Mouse (Mus musculus) spleen, adult 2 months (tissue): ENCODE data around the gene Rtp4. TPM values are rescaled to one million over a fixed set of nuclear protein-coding genes. Genes with fewer than 3 reads are reported as not detected.

Experiments used
- DNase-seq, 2 experiments: peaks; one replicate each; pipeline versions ENCODE4 v3.0.0 to v3.0.0-alpha.2; 2012 to 2021; ENCODE audit warnings: low spot score in 2 of 2, low read depth in 1 of 2
- H3K27ac ChIP-seq: fragments of 200-500 bp; 2 replicates; pipeline ENCODE4 v1.5.1; 2012; ENCODE audit warnings: low read length, inconsistent platforms; ENCODE audit not compliant: insufficient read depth
- H3K27me3 ChIP-seq: fragments of 200-500 bp; 2 replicates; pipeline ENCODE4 v1.6.1; 2012; ENCODE audit warnings: mild to moderate bottlenecking, moderate library complexity, low read length, inconsistent platforms; ENCODE audit not compliant: control insufficient read depth, insufficient read depth
- H3K36me3 ChIP-seq: fragments of 200-500 bp; 2 replicates; pipeline ENCODE4 v1.6.1; 2012; ENCODE audit warnings: mild to moderate bottlenecking, low read length, inconsistent platforms; ENCODE audit not compliant: control insufficient read depth, insufficient read depth
- H3K4me1 ChIP-seq: fragments of 200-500 bp; 2 replicates; pipeline ENCODE4 v1.6.1; 2011; ENCODE audit warnings: inconsistent platforms; ENCODE audit not compliant: control insufficient read depth, insufficient read depth, insufficient read length
- H3K4me3 ChIP-seq: fragments of 200-500 bp; 2 replicates; pipeline ENCODE4 v1.5.1; 2011; ENCODE audit warnings: mild to moderate bottlenecking, inconsistent platforms; ENCODE audit not compliant: insufficient read depth, insufficient read length; ENCODE audit errors: extremely low read depth
- CTCF ChIP-seq: fragments of 200-500 bp; IDR thresholded peaks from 2 replicates; pipeline ENCODE4 v1.5.1; 2011; ENCODE audit warnings: mild to moderate bottlenecking, inconsistent platforms; ENCODE audit not compliant: insufficient read depth, insufficient read length, insufficient replicate concordance; ENCODE audit errors: extremely low read depth
- POLR2A ChIP-seq: fragments of 200-500 bp; IDR thresholded peaks from 2 replicates; pipeline ENCODE4 v1.6.1; 2011; ENCODE audit warnings: low read depth, low read length, inconsistent platforms
- WGBS: fragments of 180-500 bp; shearing (Covaris S2); methylation state at CpG from one replicate; pipeline ENCODE4 v1.1.7; 2018; 5-methylcytosine and 5-hydroxymethylcytosine counted together
- polyA plus RNA-seq: library from polyadenylated mRNA; depleted of rRNA; stranded (reverse); fragments of >200 nt; gene quantifications from 2 replicates; pipeline ENCODE4 v1.2.3, GENCODE M21; 2012

Gene Rtp4
- polyA plus RNA-seq, 1 experiment = 16.7 TPM

DNA sequence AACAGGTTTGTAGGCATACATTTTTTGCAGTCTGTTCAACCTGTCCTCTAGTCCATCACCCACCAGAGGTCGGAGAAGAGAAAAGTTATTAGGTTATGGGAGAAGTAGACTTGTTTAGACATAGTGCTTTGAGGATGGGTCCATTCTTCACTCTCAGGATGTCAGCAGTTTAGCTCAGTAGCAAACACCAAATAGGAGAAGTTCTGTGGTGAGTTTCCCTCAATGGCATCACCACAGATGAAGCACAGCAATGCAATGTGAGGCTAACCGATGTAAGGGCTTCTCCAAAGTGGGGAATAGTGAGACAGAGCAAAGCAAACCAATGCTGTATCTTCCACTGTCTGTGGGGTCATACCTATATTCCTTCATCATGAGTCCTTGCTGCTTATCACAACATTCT is 37.6 kb downstream of the Rtp4 start:
- no peaks in the 10 kb centered on the region for H3K4me1 ChIP-seq
- TF ChIP-seq POLR2A = no peak
- no peak for TF ChIP-seq CTCF
- 60% methylated on average over 2 of the region's 2 CpGs for WGBS
- no peaks in the 10 kb centered on the region for H3K36me3 ChIP-seq
- H3K27ac ChIP-seq = no peak overlapping the region
- no peaks in the 10 kb centered on the region for H3K27me3 ChIP-seq
- DNase-seq = no peak
- no peak overlapping the region for H3K4me3 ChIP-seq

- WGBS = 85% methylated on average over 4 of the region's 4 CpGs
- TF ChIP-seq CTCF (no peak), POLR2A (no peak)
- Histone ChIP-seq H3K4me1 (no peaks in the 10 kb centered on the region), H3K27me3 (no peaks in the 10 kb centered on the region), H3K4me3 (no peak overlapping the region), H3K27ac (no peak overlapping the region), H3K36me3 (no peaks in the 10 kb centered on the region)
- DNase-seq = no peak
Measured at GRCm38 (mm10) chr16:23568369-23568958, 48.4 kb downstream of the Rtp4 start.

DNA sequence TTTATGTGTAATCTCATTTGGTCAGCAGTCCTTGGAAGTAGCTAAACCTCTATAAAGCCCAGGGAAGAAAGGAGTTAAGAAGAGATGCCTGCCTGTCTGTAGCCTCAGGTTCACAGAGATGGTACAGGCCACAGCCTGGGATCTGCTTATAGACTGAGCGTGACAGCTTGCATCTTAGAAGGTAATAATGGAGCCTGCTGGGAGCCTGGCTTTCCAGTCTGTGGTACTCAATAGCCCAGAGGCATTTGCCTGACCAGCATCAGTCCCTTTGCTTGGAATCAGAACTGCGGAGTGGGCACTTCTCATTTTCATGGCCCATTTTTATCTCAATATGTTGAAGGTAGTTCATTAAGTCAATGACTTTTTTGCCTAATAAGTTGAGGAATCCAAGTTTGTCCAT is 54.5 kb downstream of the Rtp4 start:
- Histone ChIP-seq H3K4me3 (no peak overlapping the region), H3K4me1 (no peaks in the 10 kb centered on the region), H3K27me3 (no peaks in the 10 kb centered on the region), H3K36me3 (no peaks in the 10 kb centered on the region), H3K27ac (no peak overlapping the region)
- TF ChIP-seq POLR2A = no peak
- no peak for TF ChIP-seq CTCF
- 96% methylated on average over 2 of the region's 2 CpGs for WGBS
- no peak for DNase-seq

GRCm38 (mm10) chr16:23591119-23592105 is 71.3 kb downstream of the Rtp4 start:
- no peak overlapping the region for H3K27ac ChIP-seq
- no peak overlapping the region for H3K4me3 ChIP-seq
- DNase-seq = no peak
- no peaks in the 10 kb centered on the region for H3K36me3 ChIP-seq
- no peaks in the 10 kb centered on the region for H3K27me3 ChIP-seq
- TF ChIP-seq POLR2A (no peak), CTCF (no peak)
- no peaks in the 10 kb centered on the region for H3K4me1 ChIP-seq
- 65% methylated on average over 5 of the region's 5 CpGs for WGBS

DNA sequence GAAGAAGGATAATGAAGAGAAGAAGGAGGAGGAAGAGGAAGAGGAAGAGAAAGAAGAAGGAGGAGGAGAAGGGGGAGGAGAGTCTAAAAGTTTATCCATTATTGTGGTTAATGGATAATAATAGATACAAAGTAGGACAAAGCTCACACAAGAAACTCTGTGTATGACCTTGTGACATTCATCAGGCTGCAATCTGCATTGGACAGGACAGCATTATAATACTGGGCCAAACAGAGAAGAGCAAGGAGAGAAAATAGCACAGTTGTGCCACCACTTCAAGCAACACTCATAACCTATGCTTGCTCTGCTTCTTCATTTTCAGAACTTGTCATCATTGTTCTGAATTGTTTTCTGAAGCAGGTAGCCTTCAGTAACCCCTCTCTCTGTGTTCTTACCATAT is 72.4 kb downstream of the Rtp4 start:
- H3K36me3 ChIP-seq = no peaks in the 10 kb centered on the region
- H3K4me3 ChIP-seq = no peak overlapping the region
- DNase-seq = no peak
- H3K27ac ChIP-seq = no peak overlapping the region
- no peaks in the 10 kb centered on the region for H3K27me3 ChIP-seq
- TF ChIP-seq CTCF (no peak), POLR2A (no peak)
- no peaks in the 10 kb centered on the region for H3K4me1 ChIP-seq

- Histone ChIP-seq H3K4me1 (no peaks in the 10 kb centered on the region), H3K27ac (no peak overlapping the region), H3K4me3 (no peak overlapping the region), H3K36me3 (no peaks in the 10 kb centered on the region), H3K27me3 (no peaks in the 10 kb centered on the region)
- WGBS = 97% methylated on average over 3 of the region's 3 CpGs
- no peak for TF ChIP-seq POLR2A
- TF ChIP-seq CTCF = no peak
- DNase-seq = no peak
Measured at GRCm38 (mm10) chr16:23596696-23597095, 76.6 kb downstream of the Rtp4 start.

GRCm38 (mm10) chr16:23597968-23598367 is 77.9 kb downstream of the Rtp4 start:
- H3K36me3 ChIP-seq = no peaks in the 10 kb centered on the region
- no peak overlapping the region for H3K27ac ChIP-seq
- no peak for TF ChIP-seq CTCF
- no peak for TF ChIP-seq POLR2A
- H3K4me3 ChIP-seq = no peak overlapping the region
- H3K27me3 ChIP-seq = no peaks in the 10 kb centered on the region
- no peaks in the 10 kb centered on the region for H3K4me1 ChIP-seq
- no peak for DNase-seq
